Mouse (Mus musculus): Measurements from ENCODE around the gene Col6a6. TPM values are rescaled to one million over a fixed set of nuclear protein-coding genes. Genes with fewer than 3 reads are reported as not detected.
A peak's percentile ranks its signal among the peaks of the same experiment; 100 is the strongest.

Gene Col6a6
- polyA plus RNA-seq, 1 experiment from 2014 or later: 1.1 TPM

DNA sequence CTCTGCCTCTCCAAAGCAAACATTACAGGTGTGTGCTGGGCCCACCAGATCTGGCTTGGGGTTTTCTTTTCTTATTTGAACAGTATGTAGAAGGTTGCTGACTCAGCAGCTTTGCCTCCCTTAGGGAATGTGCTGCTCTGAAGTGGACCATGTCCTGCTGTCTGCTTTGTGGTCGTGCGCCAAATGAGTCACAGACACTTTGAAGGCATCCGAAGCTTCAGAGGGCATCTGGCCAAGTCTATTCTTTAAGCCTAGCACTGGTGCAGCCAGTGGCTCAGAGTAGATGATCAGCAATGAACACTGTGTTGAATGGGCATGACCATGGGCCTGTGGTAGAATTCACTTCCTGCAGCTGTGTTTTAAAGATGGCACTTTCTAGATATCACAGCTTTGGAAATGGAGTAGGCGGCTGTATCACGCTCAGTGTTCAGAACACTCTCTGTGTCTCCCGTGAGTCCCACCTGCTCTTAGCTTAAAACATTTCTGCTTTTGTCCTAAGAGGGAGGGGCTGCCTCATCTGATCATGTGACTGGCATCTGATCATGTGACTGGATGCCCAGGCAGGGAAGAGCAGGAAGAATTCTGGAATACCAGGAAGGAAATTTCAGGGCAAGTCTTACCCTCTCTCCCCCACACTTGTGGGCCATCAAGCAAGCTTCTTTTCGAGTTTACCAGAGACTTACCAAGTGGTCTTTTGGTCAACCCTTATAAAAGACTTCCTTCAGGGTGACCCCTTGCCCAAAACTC lies 131.0 kb downstream of the Col6a6 start:
- ATAC-seq (ENCODE audit: low FRiP score, low TSS enrichment): no peak
- H3K27ac ChIP-seq (ENCODE audit: low read length): 0 out of 2 replicates have a peak overlapping the region, but pooled peaks have one; percentile 5
- H3K36me3 ChIP-seq (ENCODE audit: insufficient read depth, low read length): no peaks in the 10 kb centered on the region
- no peaks in the 10 kb centered on the region for H3K27me3 ChIP-seq (ENCODE audit: insufficient read depth, low read length)
- no peaks in the 10 kb centered on the region for H3K9me3 ChIP-seq (ENCODE audit: low read length)
- H3K4me2 ChIP-seq (replicated peaks; ENCODE audit: low read depth, low read length): no peak overlapping the region
- WGBS: 83% methylated on average over 7 of the region's 7 CpGs
- H3K4me3 ChIP-seq (ENCODE audit: low read length): no peak overlapping the region
- H3K9ac ChIP-seq (replicated peaks; ENCODE audit: low read length): no peak overlapping the region
- 0 out of 2 replicates have a peak, but pooled peaks cover 5% of the 10 kb centered on the region for H3K4me1 ChIP-seq (ENCODE audit: insufficient read depth, low read length)

DNA sequence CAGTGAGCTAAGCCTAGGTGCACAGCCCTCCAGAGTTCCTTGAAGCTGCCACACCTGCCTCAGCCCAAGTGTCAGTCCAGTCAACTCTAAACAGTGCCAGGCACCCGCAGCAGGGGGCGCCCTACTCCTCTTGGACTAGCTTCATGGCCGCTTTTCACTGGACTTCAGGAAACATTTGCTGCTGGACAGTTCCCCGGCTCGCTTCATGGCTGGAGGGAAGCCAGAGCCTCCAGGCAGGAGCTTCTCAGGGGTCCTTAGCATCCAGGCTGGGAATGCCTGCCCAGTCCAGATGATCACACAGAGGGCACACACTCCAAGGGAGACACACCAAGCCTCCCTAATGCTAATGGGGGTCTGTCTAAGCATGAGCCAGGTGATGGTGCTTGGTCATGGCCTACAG lies 134.1 kb downstream of the Col6a6 start:
- H3K9ac ChIP-seq (replicated peaks; ENCODE audit: low read length): no peak overlapping the region
- 0 out of 2 replicates have a peak, but pooled peaks cover 5% of the 10 kb centered on the region for H3K4me1 ChIP-seq (ENCODE audit: insufficient read depth, low read length)
- H3K9me3 ChIP-seq (ENCODE audit: low read length): no peaks in the 10 kb centered on the region
- H3K4me2 ChIP-seq (replicated peaks; ENCODE audit: low read depth, low read length): no peak overlapping the region
- 2% methylated on average over 5 of the region's 5 CpGs for WGBS
- H3K27me3 ChIP-seq (ENCODE audit: insufficient read depth, low read length): no peaks in the 10 kb centered on the region
- ATAC-seq (ENCODE audit: low FRiP score, low TSS enrichment): peak; percentile 69; the same call in 1 of the 2 replicates
- no peak overlapping the region for H3K27ac ChIP-seq (ENCODE audit: low read length)
- no peak overlapping the region for H3K4me3 ChIP-seq (ENCODE audit: low read length)
- peaks cover 5% of the 10 kb centered on the region; the same call in 1 of the 2 replicates for H3K36me3 ChIP-seq (ENCODE audit: insufficient read depth, low read length)

DNA sequence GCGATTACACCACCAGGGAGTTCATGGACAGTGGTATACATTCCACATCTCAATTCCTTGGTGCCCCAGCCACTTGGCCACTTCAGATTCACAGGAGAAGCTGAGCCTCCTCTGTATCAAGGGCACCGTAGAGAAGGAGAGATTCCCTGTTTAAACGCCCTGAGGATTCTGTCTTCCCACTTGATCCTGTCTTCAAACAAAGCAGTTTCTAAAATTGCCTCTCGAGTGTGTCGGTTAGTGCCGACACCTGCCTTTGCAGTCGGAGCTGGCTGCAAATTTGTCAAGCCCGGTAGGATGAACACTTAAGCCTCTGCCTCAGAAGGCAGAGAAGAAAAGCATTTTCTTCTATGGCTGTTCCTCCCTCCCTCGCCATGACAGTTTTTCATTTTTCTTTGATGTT lies 134.9 kb downstream of the Col6a6 start:
- Histone ChIP-seq H3K4me2 (replicated peaks; ENCODE audit: low read depth, low read length) (no peak overlapping the region), H3K27ac (ENCODE audit: low read length) (no peak overlapping the region), H3K4me1 (ENCODE audit: insufficient read depth, low read length) (no peaks in the 10 kb centered on the region), H3K4me3 (ENCODE audit: low read length) (no peak overlapping the region), H3K9me3 (ENCODE audit: low read length) (no peaks in the 10 kb centered on the region), H3K36me3 (ENCODE audit: insufficient read depth, low read length) (peaks cover 13% of the 10 kb centered on the region; the same call in 1 of the 2 replicates), H3K9ac (replicated peaks; ENCODE audit: low read length) (no peak overlapping the region), H3K27me3 (ENCODE audit: insufficient read depth, low read length) (no peaks in the 10 kb centered on the region)
- WGBS: 88% methylated on average over 9 of the region's 9 CpGs
- ATAC-seq (ENCODE audit: low FRiP score, low TSS enrichment): no peak

DNA sequence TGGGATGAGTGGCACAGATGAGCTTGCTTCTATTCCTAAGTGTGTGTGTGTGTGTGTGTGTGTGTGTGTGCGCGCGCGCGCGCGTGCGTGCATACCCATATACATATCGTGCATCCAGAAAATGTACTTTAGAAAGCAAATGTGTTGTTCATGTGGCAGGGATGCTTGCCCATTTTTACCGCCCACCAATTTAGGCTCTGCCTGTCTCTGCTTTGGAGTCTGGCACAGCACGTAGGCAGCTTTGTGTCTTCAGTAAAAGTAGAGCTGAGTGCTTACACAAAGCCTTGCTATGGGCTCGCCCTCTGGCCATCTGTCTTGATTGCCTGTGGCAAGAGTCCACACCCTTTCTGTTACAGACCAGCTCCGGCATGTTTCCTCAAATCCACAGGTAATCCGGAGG lies 135.5 kb downstream of the Col6a6 start:
- Histone ChIP-seq H3K36me3 (ENCODE audit: insufficient read depth, low read length) (peaks cover 16% of the 10 kb centered on the region; the same call in 1 of the 2 replicates), H3K4me1 (ENCODE audit: insufficient read depth, low read length) (no peaks in the 10 kb centered on the region), H3K27me3 (ENCODE audit: insufficient read depth, low read length) (no peaks in the 10 kb centered on the region), H3K9ac (replicated peaks; ENCODE audit: low read length) (no peak overlapping the region), H3K27ac (ENCODE audit: low read length) (no peak overlapping the region), H3K4me3 (ENCODE audit: low read length) (no peak overlapping the region), H3K4me2 (replicated peaks; ENCODE audit: low read depth, low read length) (no peak overlapping the region), H3K9me3 (ENCODE audit: low read length) (no peaks in the 10 kb centered on the region)
- WGBS: 95% methylated on average over 14 of the region's 14 CpGs
- no peak for ATAC-seq (ENCODE audit: low FRiP score, low TSS enrichment)

DNA sequence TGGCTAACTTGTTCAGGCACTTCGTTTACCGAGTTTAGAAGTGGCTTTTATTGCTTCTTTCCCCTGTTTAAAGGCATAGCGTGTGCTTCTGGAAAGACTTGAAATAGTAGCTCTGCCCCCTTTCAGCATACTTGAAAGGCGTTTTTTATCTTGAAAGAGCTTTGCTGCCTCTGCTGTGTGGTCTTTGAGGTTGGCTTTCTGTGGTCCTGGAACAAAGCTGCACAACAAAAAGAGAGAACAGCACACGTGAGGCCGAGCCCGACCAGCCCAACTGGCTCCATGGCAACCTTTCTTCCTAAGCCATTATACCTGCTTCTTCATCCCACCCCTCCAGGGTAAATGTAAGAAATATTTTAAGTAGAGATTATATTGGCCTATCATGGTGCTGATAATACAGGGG lies 138.5 kb downstream of the Col6a6 start:
- H3K4me1 ChIP-seq (ENCODE audit: insufficient read depth, low read length): no peaks in the 10 kb centered on the region
- no peaks in the 10 kb centered on the region for H3K9me3 ChIP-seq (ENCODE audit: low read length)
- H3K36me3 ChIP-seq (ENCODE audit: insufficient read depth, low read length): peaks cover 40% of the 10 kb centered on the region
- no peak overlapping the region for H3K4me2 ChIP-seq (replicated peaks; ENCODE audit: low read depth, low read length)
- 73% methylated on average over 7 of the region's 7 CpGs for WGBS
- no peak overlapping the region for H3K9ac ChIP-seq (replicated peaks; ENCODE audit: low read length)
- no peak for ATAC-seq (ENCODE audit: low FRiP score, low TSS enrichment)
- H3K27me3 ChIP-seq (ENCODE audit: insufficient read depth, low read length): no peaks in the 10 kb centered on the region
- H3K27ac ChIP-seq (ENCODE audit: low read length): no peak overlapping the region
- no peak overlapping the region for H3K4me3 ChIP-seq (ENCODE audit: low read length)

DNA sequence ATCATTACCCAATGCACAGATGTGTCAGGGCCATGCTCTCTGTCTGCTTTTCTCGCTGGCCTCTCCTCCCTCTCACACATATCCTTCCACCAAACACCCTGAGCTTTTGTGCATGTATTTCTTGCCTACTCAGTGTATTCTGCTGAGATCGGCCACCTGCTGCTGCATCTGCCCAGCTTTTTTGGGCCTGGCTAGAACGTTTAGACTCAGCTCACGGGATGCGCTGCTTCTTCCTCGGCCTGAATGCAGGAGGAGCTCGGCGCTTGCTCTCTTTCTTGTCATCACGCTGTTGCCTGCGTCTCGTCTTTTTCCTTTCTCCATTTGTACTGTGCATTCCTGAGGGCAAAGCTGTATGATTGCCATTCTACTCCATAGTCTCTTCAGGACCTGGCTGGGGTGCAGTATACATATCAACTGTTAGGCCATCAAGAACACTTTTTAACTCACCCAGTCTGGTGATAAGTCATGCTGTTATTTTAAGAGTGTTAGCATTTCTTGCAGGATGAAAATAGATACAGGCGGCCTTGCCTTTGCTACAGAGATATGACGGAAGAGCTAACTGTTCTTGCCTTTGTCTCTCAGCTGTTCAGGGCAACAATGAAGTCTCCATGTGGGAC lies 143.3 kb downstream of the Col6a6 start:
- Histone ChIP-seq H3K27me3 (ENCODE audit: insufficient read depth, low read length) (no peaks in the 10 kb centered on the region), H3K27ac (ENCODE audit: low read length) (no peak overlapping the region), H3K4me1 (ENCODE audit: insufficient read depth, low read length) (no peaks in the 10 kb centered on the region), H3K36me3 (ENCODE audit: insufficient read depth, low read length) (peaks cover 49% of the 10 kb centered on the region), H3K9me3 (ENCODE audit: low read length) (no peaks in the 10 kb centered on the region), H3K4me3 (ENCODE audit: low read length) (no peak overlapping the region), H3K9ac (replicated peaks; ENCODE audit: low read length) (no peak overlapping the region), H3K4me2 (replicated peaks; ENCODE audit: low read depth, low read length) (no peak overlapping the region)
- WGBS: 89% methylated on average over 13 of the region's 13 CpGs
- no peak for ATAC-seq (ENCODE audit: low FRiP score, low TSS enrichment)

DNA sequence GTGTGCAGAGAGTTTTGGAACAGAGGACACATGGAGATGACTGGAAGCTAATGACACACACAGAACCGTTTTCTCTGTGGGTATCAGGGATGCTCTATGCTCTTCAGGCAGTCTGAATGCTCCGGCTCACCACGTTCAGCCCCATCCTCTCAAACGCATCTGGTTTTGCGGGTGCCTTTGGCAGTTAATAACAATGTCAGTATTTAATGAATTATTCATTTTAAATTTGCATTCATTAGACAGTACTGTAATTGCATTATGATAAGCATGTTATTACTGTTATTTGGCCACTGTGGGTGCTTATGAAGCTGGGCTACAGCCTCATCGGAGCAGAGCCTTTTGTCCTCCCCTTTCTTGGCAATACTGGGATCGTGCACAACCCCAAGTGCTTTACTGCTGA lies 146.6 kb downstream of the Col6a6 start:
- H3K27ac ChIP-seq (ENCODE audit: low read length): no peak overlapping the region
- no peak overlapping the region for H3K9ac ChIP-seq (replicated peaks; ENCODE audit: low read length)
- H3K27me3 ChIP-seq (ENCODE audit: insufficient read depth, low read length): no peaks in the 10 kb centered on the region
- no peaks in the 10 kb centered on the region for H3K9me3 ChIP-seq (ENCODE audit: low read length)
- no peaks in the 10 kb centered on the region for H3K4me1 ChIP-seq (ENCODE audit: insufficient read depth, low read length)
- WGBS: 89% methylated on average over 7 of the region's 7 CpGs
- no peak overlapping the region for H3K4me3 ChIP-seq (ENCODE audit: low read length)
- H3K36me3 ChIP-seq (ENCODE audit: insufficient read depth, low read length): peaks cover 55% of the 10 kb centered on the region
- no peak for ATAC-seq (ENCODE audit: low FRiP score, low TSS enrichment)
- H3K4me2 ChIP-seq (replicated peaks; ENCODE audit: low read depth, low read length): no peak overlapping the region

DNA sequence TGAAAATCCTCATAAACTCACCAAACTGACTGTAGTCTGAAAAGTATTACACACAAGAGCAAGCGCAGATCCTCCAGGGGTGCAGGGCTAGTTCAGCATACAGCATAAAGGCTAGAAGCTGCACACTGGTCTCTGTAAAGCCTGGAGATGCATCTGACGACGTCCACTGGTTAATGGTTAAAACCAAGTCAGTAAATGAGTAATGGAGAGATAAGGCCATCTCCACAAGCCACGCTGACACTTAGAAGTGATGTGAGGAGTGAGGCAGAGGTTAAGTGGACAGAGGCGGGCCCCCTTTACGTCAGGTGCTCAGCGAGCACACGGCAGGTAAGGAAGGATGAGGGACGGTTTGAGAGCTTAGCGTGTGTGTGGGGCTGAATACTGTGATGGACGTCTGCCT lies 152.0 kb downstream of the Col6a6 start:
- Histone ChIP-seq H3K4me3 (ENCODE audit: low read length) (no peak overlapping the region), H3K27ac (ENCODE audit: low read length) (no peak overlapping the region), H3K4me2 (replicated peaks; ENCODE audit: low read depth, low read length) (no peak overlapping the region), H3K36me3 (ENCODE audit: insufficient read depth, low read length) (peaks cover 43% of the 10 kb centered on the region), H3K9me3 (ENCODE audit: low read length) (no peaks in the 10 kb centered on the region), H3K4me1 (ENCODE audit: insufficient read depth, low read length) (no peaks in the 10 kb centered on the region), H3K27me3 (ENCODE audit: insufficient read depth, low read length) (no peaks in the 10 kb centered on the region), H3K9ac (replicated peaks; ENCODE audit: low read length) (no peak overlapping the region)
- no peak for ATAC-seq (ENCODE audit: low FRiP score, low TSS enrichment)
- 74% methylated on average over 11 of the region's 11 CpGs for WGBS

DNA sequence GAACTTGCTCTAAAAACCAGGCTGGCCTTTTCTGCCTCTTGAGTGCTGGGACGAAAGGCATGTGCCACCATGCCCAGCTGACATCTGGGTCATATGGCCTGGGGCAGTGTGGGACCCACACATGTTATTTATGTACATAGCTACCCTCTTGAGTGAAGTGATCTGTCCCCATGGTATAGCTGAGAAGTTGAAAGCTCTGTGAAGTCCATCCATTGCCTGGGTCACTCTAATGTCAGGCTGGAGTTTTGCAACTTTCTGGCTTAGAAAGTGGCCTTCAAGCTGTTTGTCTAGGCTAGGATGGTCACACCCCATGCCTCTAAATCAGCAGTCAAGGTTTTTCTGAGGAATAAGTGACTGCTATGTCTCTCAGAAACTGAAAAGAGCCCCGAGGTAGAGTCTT lies 155.9 kb downstream of the Col6a6 start:
- Histone ChIP-seq H3K4me3 (ENCODE audit: low read length) (no peak overlapping the region), H3K27me3 (ENCODE audit: insufficient read depth, low read length) (no peaks in the 10 kb centered on the region), H3K9ac (replicated peaks; ENCODE audit: low read length) (no peak overlapping the region), H3K9me3 (ENCODE audit: low read length) (no peaks in the 10 kb centered on the region), H3K4me2 (replicated peaks; ENCODE audit: low read depth, low read length) (no peak overlapping the region), H3K4me1 (ENCODE audit: insufficient read depth, low read length) (no peaks in the 10 kb centered on the region), H3K36me3 (ENCODE audit: insufficient read depth, low read length) (peaks cover 46% of the 10 kb centered on the region), H3K27ac (ENCODE audit: low read length) (no peak overlapping the region)
- ATAC-seq (ENCODE audit: low FRiP score, low TSS enrichment): no peak
- WGBS: 73% methylated on average over 2 of the region's 2 CpGs

DNA sequence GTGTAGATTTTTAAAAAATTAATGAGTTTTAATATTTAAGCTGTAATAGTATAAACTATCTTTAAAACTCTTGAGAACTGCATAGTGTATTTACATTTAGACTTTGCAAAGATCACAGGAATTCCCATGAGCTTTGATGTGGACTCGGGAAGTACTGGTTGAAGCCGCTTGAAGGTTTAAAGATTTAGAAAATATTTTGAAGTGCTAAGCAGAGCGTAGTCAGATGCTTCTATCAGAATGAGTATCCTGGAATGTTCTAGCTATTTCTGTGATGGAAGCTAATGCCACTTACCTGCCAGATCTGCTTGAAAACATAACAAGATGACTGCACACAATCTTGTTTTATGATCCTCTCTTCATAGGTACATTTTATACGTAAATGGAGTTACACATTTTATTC lies 157.0 kb downstream of the Col6a6 start:
- Histone ChIP-seq H3K9me3 (ENCODE audit: low read length) (no peaks in the 10 kb centered on the region), H3K4me3 (ENCODE audit: low read length) (no peak overlapping the region), H3K4me2 (replicated peaks; ENCODE audit: low read depth, low read length) (no peak overlapping the region), H3K27ac (ENCODE audit: low read length) (no peak overlapping the region), H3K36me3 (ENCODE audit: insufficient read depth, low read length) (peaks cover 43% of the 10 kb centered on the region), H3K9ac (replicated peaks; ENCODE audit: low read length) (no peak overlapping the region), H3K4me1 (ENCODE audit: insufficient read depth, low read length) (no peaks in the 10 kb centered on the region), H3K27me3 (ENCODE audit: insufficient read depth, low read length) (no peaks in the 10 kb centered on the region)
- 87% methylated on average over 4 of the region's 4 CpGs for WGBS
- ATAC-seq (ENCODE audit: low FRiP score, low TSS enrichment): no peak
